Mouse (Mus musculus): ENCODE results near the gene Ppp1r3c.
A peak's percentile ranks its signal among the peaks of the same experiment; 100 is the strongest.
"Not testable (repeated sequence)": the region's sequence is repeated elsewhere in the genome, so short reads cannot be mapped to it uniquely, and the experiment has no call there.

Gene Ppp1r3c

GRCm38 (mm10) chr19:36736537-36736936 lies at the start of gene Ppp1r3c:
Ppp1r3c (minus strand) TSS chr19:36736653.
- DNase-seq (ENCODE audit: low spot score) = peak; percentile 90

- DNase-seq (ENCODE audit: low spot score) = no peak
Measured at GRCm38 (mm10) chr19:36783179-36783578, 46.7 kb upstream of the Ppp1r3c start.

GRCm38 (mm10) chr19:36782591-36782990 lies 46.1 kb upstream of the Ppp1r3c start:
- peak; percentile 56 for DNase-seq (ENCODE audit: low spot score)

- peak; percentile 41 for DNase-seq (ENCODE audit: low spot score)
Measured at GRCm38 (mm10) chr19:36781996-36782395, 45.5 kb upstream of the Ppp1r3c start.

- peak; percentile 20 for DNase-seq (ENCODE audit: low spot score)
Measured at GRCm38 (mm10) chr19:36780375-36780774, 43.9 kb upstream of the Ppp1r3c start.

- no peak for DNase-seq (ENCODE audit: low spot score)
Measured at GRCm38 (mm10) chr19:36779765-36780164, 43.3 kb upstream of the Ppp1r3c start.

GRCm38 (mm10) chr19:36775531-36775930 lies 39.1 kb upstream of the Ppp1r3c start:
- no peak for DNase-seq (ENCODE audit: low spot score)

- no peak for DNase-seq (ENCODE audit: low spot score)
Measured at GRCm38 (mm10) chr19:36773716-36774459, 37.4 kb upstream of the Ppp1r3c start.

- no peak for DNase-seq (ENCODE audit: low spot score)
Measured at GRCm38 (mm10) chr19:36768084-36768483, 31.6 kb upstream of the Ppp1r3c start.

- DNase-seq (ENCODE audit: low spot score) = no peak
Measured at GRCm38 (mm10) chr19:36764451-36764850, 28.0 kb upstream of the Ppp1r3c start.

- no peak for DNase-seq (ENCODE audit: low spot score)
Measured at GRCm38 (mm10) chr19:36748996-36749395, 12.5 kb upstream of the Ppp1r3c start.

- no peak for DNase-seq (ENCODE audit: low spot score)
Measured at GRCm38 (mm10) chr19:36742331-36742730, 5.9 kb upstream of the Ppp1r3c start.

- no peak for DNase-seq (ENCODE audit: low spot score)
Measured at GRCm38 (mm10) chr19:36739566-36740211, 3.2 kb upstream of the Ppp1r3c start.

GRCm38 (mm10) chr19:36738009-36738408 lies 1.6 kb upstream of the Ppp1r3c start:
- no peak for DNase-seq (ENCODE audit: low spot score)

GRCm38 (mm10) chr19:36737087-36737486 lies 634 bp upstream of the Ppp1r3c start:
- DNase-seq (ENCODE audit: low spot score) = no peak

- no peak for DNase-seq (ENCODE audit: low spot score)
Measured at GRCm38 (mm10) chr19:36734308-36735038, 2.0 kb downstream of the Ppp1r3c start.

GRCm38 (mm10) chr19:36733191-36733943 lies 3.1 kb downstream of the Ppp1r3c start:
- no peak for DNase-seq (ENCODE audit: low spot score)

GRCm38 (mm10) chr19:36731310-36731709 lies 5.1 kb downstream of the Ppp1r3c start:
- DNase-seq (ENCODE audit: low spot score) = no peak

- DNase-seq (ENCODE audit: low spot score) = not testable (repeated sequence)
Measured at GRCm38 (mm10) chr19:36730414-36730813, 6.0 kb downstream of the Ppp1r3c start.

- DNase-seq (ENCODE audit: low spot score) = no peak
Measured at GRCm38 (mm10) chr19:36728741-36729460, 7.6 kb downstream of the Ppp1r3c start.

- DNase-seq (ENCODE audit: low spot score) = no peak
Measured at GRCm38 (mm10) chr19:36724970-36725369, 11.5 kb downstream of the Ppp1r3c start.

All from MN1 (cell line).